Mouse (Mus musculus) small intestine, adult 2 months (tissue): ENCODE measurements at regions not wholly inside any gene's neighbourhood (a gene's known extent, or its start where the extent isn't known, plus 50 kb on each side); places are given as distances from the start of the nearest gene placed in this dataset.

Source experiments
- H3K27ac ChIP-seq: fragments of 200-500 bp; 2 replicates; pipeline ENCODE4 v1.5.1; 2012; ENCODE audit warnings: low read depth, low read length, control low read depth, inconsistent platforms; ENCODE audit not compliant: insufficient read depth
- H3K27me3 ChIP-seq: fragments of 200-500 bp; 2 replicates; pipeline ENCODE4 v1.6.1; 2012; ENCODE audit warnings: mild to moderate bottlenecking, moderate library complexity, low read length, inconsistent platforms; ENCODE audit not compliant: control insufficient read depth, insufficient read depth
- H3K36me3 ChIP-seq: fragments of 200-500 bp; 2 replicates; pipeline ENCODE4 v1.6.1; 2012; ENCODE audit warnings: mild to moderate bottlenecking, low read length, control low read depth, inconsistent platforms; ENCODE audit not compliant: control insufficient read depth, insufficient read depth
- H3K4me1 ChIP-seq: fragments of 200-500 bp; 2 replicates; pipeline ENCODE4 v1.6.1; 2012; ENCODE audit warnings: low read length, inconsistent platforms, mixed read lengths; ENCODE audit not compliant: control insufficient read depth, insufficient read depth, insufficient read length
- H3K4me3 ChIP-seq: fragments of 200-500 bp; 2 replicates; pipeline ENCODE4 v1.5.1; 2012; ENCODE audit warnings: low read depth, mild to moderate bottlenecking, control low read depth, inconsistent platforms, low read length, moderate library complexity
- CTCF ChIP-seq: fragments of 200-500 bp; IDR thresholded peaks from 2 replicates; pipeline ENCODE4 v1.5.1; 2012; ENCODE audit warnings: low read depth, mild to moderate bottlenecking, control low read depth, inconsistent platforms, low read length, moderate library complexity, mixed read lengths; ENCODE audit not compliant: insufficient replicate concordance, insufficient read length; ENCODE audit errors: extremely low read depth
- POLR2A ChIP-seq: fragments of 200-500 bp; IDR thresholded peaks from 2 replicates; pipeline ENCODE4 v1.6.1; 2012; ENCODE audit warnings: low read depth, mild to moderate bottlenecking, control low read depth, inconsistent platforms, low read length, moderate library complexity
- WGBS: fragments of 180-500 bp; shearing (Covaris S2); methylation state at CpG from one replicate; pipeline ENCODE4 v1.1.7; 2018; 5-methylcytosine and 5-hydroxymethylcytosine counted together

DNA sequence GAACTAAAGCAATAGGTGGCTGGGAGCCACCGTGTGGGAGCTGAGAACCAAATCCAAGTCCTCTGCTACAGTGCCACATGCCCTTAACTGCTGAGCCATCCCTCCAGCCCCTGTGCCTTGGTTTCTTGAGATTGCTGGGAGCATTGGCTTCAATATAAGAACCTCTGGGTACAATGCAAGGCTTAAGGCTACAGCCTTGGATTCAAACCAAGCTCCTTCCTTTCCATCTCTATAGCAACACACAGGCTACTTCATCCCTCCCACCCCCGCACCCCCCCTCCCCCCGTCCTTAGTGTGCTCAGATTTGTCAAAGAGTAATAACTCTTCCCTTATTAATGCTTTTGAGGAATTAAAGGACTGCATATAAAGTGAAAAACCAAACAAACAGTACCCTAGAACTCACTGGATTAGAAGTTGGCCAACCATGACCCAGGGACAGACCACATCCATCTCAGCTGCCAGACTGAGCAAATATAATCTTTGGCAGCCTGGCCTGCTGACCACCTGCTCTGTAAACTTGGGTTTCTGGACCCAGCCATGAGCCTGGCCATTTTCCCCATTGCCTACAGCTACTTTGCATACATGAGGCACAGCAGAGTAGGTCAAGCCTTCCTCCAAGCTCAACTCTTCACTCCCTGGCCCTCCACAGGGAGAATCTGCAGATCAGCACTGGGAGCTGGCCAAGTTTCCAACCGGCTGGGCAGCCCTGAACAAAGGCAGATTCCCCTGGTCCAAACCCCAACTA, 173.7 kb downstream of the Rybp start:
- no peaks in the 10 kb centered on the region for H3K36me3 ChIP-seq
- H3K4me1 ChIP-seq = peaks cover 7% of the 10 kb centered on the region; the same call in 1 of the 2 replicates
- H3K27me3 ChIP-seq = no peaks in the 10 kb centered on the region
- no peak overlapping the region for H3K4me3 ChIP-seq
- WGBS = 57% methylated on average over 4 of the region's 4 CpGs
- TF ChIP-seq POLR2A (no peak), CTCF (no peak)
- H3K27ac ChIP-seq = no peak overlapping the region

DNA sequence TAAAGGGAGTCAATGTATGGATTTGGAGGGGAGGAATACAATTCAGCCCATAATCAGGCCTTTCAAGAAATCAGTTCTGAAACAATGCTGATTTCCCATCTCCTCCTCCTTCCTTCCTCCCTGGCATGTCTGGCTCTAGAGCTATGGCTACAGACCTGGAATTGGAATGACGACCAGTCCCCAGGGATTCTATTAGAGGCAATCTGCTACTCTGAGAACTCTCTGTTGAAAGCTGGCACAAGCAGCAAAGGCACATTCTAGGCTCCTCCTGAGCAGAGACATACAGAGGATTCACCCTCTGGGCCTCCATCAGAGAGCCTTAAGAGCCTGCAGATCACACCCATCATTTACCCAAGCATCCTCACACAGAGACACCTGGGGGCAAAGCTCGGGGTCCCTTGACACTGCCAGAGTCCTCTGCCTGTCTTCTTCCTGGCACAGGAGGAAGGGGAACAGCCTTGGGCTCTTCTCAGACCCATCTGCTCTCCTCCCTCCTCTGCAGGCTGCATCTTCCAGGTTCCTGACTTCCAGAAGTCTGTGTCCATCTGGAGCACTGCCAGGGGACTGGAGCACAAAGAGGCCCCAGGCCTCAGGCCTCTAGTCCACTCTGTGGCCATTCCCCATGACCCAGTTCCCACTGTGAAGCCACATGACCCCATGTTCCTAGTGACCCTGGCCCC, 176.2 kb downstream of the Rybp start:
- peaks cover 7% of the 10 kb centered on the region; the same call in 1 of the 2 replicates for H3K4me1 ChIP-seq
- H3K4me3 ChIP-seq = no peak overlapping the region
- TF ChIP-seq CTCF (no peak), POLR2A (no peak)
- no peak overlapping the region for H3K27ac ChIP-seq
- 73% methylated on average over 2 of the region's 2 CpGs for WGBS
- no peaks in the 10 kb centered on the region for H3K27me3 ChIP-seq
- H3K36me3 ChIP-seq = no peaks in the 10 kb centered on the region

- Histone ChIP-seq H3K27ac (no peak overlapping the region), H3K4me3 (no peak overlapping the region), H3K27me3 (no peaks in the 10 kb centered on the region), H3K36me3 (no peaks in the 10 kb centered on the region), H3K4me1 (peaks cover 7% of the 10 kb centered on the region; the same call in 1 of the 2 replicates)
- 12% methylated on average over 7 of the region's 7 CpGs for WGBS
- TF ChIP-seq CTCF = no peak
These were observed 177.3 kb downstream of the Rybp start for GRCm38 (mm10) chr6:100109979-100110378.

DNA sequence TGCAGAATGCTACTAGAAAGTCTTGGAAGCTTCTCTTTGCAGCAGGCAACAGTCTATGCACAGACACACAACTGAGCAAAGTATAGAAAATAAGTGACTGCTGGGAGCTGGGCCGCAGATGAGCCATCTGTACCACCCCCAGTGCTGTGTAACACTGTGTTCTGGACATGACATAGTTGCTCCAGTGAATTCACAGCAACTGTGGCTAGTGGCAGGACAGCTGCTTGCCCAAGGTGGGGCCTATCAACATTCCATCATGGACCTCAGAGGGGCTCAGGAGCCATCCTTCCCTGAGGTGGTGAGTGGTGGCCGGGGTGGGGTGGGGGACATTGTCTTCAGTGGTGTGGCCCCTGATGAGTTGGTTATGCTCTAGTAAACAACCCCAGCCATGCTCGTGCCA, 177.9 kb downstream of the Rybp start:
- no peaks in the 10 kb centered on the region for H3K36me3 ChIP-seq
- TF ChIP-seq POLR2A (no peak), CTCF (no peak)
- peaks cover 7% of the 10 kb centered on the region; the same call in 1 of the 2 replicates for H3K4me1 ChIP-seq
- no peak overlapping the region for H3K27ac ChIP-seq
- 74% methylated on average over 3 of the region's 3 CpGs for WGBS
- no peak overlapping the region for H3K4me3 ChIP-seq
- H3K27me3 ChIP-seq = no peaks in the 10 kb centered on the region

DNA sequence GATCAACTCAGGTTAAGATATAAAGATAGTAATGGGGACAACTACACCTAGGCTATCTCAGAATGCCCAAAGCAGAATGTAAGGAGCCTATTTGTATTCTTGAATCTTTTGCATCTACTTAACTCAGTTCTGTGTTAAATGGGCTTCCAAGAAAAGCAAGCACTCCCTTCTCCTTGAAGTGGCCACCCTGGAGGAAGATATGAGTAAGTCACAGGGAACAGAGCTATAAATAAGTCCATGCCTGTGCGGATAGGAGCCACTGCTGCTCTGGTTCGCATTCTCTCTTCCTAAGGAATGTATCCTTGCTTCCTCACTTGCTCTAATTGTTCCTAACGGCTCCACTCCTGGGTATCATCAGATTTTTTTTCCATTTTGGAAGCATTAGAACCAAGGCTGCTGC, 179.8 kb downstream of the Rybp start:
- no peaks in the 10 kb centered on the region for H3K36me3 ChIP-seq
- H3K27ac ChIP-seq = no peak overlapping the region
- TF ChIP-seq POLR2A (no peak), CTCF (no peak)
- H3K4me1 ChIP-seq = peaks cover 7% of the 10 kb centered on the region; the same call in 1 of the 2 replicates
- 83% methylated on average over 3 of the region's 3 CpGs for WGBS
- H3K27me3 ChIP-seq = no peaks in the 10 kb centered on the region
- no peak overlapping the region for H3K4me3 ChIP-seq

DNA sequence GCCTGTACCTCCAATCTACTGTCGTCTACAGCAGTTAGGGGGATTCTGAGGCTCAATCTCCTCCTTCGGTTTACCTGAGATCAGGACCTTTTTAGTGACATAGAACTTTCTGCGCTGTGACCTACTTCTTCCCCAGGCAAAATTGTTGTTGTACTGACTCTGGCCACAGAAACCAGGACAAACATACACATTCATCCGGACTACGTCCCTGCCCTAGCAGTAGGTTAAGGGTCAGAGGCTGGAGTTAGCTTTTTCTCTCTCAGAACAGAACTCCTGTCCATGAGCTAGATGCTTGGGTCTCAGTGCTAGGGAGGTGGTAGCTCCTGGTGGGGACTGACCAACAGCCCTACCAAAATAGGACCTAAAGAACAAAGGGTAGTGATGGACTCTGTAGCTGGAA, 180.2 kb downstream of the Rybp start:
- TF ChIP-seq POLR2A (no peak), CTCF (no peak)
- H3K27me3 ChIP-seq = no peaks in the 10 kb centered on the region
- peaks cover 7% of the 10 kb centered on the region; the same call in 1 of the 2 replicates for H3K4me1 ChIP-seq
- 88% methylated on average over 5 of the region's 5 CpGs for WGBS
- H3K27ac ChIP-seq = no peak overlapping the region
- no peak overlapping the region for H3K4me3 ChIP-seq
- no peaks in the 10 kb centered on the region for H3K36me3 ChIP-seq

DNA sequence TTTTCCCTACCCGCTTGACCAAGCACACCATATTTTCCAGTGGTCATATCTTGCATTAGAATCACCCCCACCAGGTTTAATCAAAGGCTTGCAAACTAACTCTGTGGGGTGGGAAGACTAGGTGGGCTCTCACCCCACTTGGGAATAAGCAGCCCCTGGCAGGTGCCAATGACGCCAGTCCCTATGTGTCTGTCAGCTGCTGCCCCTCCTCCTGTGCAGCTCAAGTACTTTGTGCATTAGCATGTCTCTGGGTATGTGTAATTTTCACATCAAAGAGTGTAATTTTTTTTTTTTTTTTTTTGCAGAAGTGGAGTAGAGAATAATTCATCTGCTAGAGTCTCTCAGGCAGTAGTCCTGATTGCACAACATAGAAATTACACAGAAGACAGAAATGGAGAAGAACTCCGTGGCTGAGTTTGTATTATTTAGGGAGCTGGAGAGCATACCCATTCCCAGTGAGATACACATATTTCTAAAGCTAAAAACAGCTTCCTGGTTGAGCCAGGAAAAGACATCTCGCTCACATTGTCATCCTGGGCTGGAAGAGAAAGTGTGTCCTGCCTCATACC, 186.6 kb downstream of the Rybp start:
- TF ChIP-seq CTCF (no peak), POLR2A (no peak)
- WGBS = 84% methylated on average over 4 of the region's 4 CpGs

More for the DNA sequence above, 186.6 kb downstream of the Rybp start:
- no peaks in the 10 kb centered on the region for H3K4me1 ChIP-seq
- no peaks in the 10 kb centered on the region for H3K27me3 ChIP-seq
- H3K4me3 ChIP-seq = no peak overlapping the region
- H3K36me3 ChIP-seq = no peaks in the 10 kb centered on the region
- no peak overlapping the region for H3K27ac ChIP-seq
